Mouse (Mus musculus): ENCODE data around the gene Rab4a. TPM values are rescaled to one million over a fixed set of nuclear protein-coding genes. Genes with fewer than 3 reads are reported as not detected.

The Rab4a gene
- polyA plus RNA-seq, 1 experiment from 2014 or later = 79.1 TPM

GRCm38 (mm10) chr8:123847546-123847945 is 41.8 kb downstream of the Rab4a start:
- no peak for ATAC-seq (ENCODE audit: low FRiP score)
- H3K4me2 ChIP-seq (replicated peaks) = no peak overlapping the region
- H3K36me3 ChIP-seq (replicated peaks; ENCODE audit: control insufficient read depth, insufficient read depth) = no peaks in the 10 kb centered on the region
- no peak overlapping the region for H3K4me3 ChIP-seq (replicated peaks; ENCODE audit: low read length)
- H3K27ac ChIP-seq = no peak overlapping the region
- no peaks in the 10 kb centered on the region for H3K9me3 ChIP-seq (ENCODE audit: control insufficient read depth, low read length)
- H3K4me1 ChIP-seq (replicated peaks; ENCODE audit: control insufficient read depth, insufficient read depth, low read length) = no peaks in the 10 kb centered on the region
- 75% methylated on average over 3 of the region's 3 CpGs for WGBS
- DNase-seq (ENCODE audit: low spot score) = no peak
- H3K9ac ChIP-seq = no peak overlapping the region
- H3K27me3 ChIP-seq (ENCODE audit: control insufficient read depth, insufficient read depth, low read length) = no peaks in the 10 kb centered on the region

GRCm38 (mm10) chr8:123849352-123849751 is 43.6 kb downstream of the Rab4a start:
- Histone ChIP-seq H3K4me1 (replicated peaks; ENCODE audit: control insufficient read depth, insufficient read depth, low read length) (no peaks in the 10 kb centered on the region), H3K9ac (no peak overlapping the region), H3K36me3 (replicated peaks; ENCODE audit: control insufficient read depth, insufficient read depth) (no peaks in the 10 kb centered on the region), H3K27me3 (ENCODE audit: control insufficient read depth, insufficient read depth, low read length) (no peaks in the 10 kb centered on the region), H3K4me3 (replicated peaks; ENCODE audit: low read length) (no peak overlapping the region), H3K9me3 (ENCODE audit: control insufficient read depth, low read length) (no peaks in the 10 kb centered on the region), H3K4me2 (replicated peaks) (no peak overlapping the region), H3K27ac (no peak overlapping the region)
- 89% methylated on average over 4 of the region's 4 CpGs for WGBS
- no peak for DNase-seq (ENCODE audit: low spot score)
- ATAC-seq (ENCODE audit: low FRiP score) = no peak

GRCm38 (mm10) chr8:123851590-123851989 is 45.8 kb downstream of the Rab4a start:
- Histone ChIP-seq H3K9me3 (ENCODE audit: control insufficient read depth, low read length) (no peaks in the 10 kb centered on the region), H3K27me3 (ENCODE audit: control insufficient read depth, insufficient read depth, low read length) (no peaks in the 10 kb centered on the region), H3K4me1 (replicated peaks; ENCODE audit: control insufficient read depth, insufficient read depth, low read length) (no peaks in the 10 kb centered on the region), H3K4me3 (replicated peaks; ENCODE audit: low read length) (no peak overlapping the region), H3K27ac (no peak overlapping the region), H3K4me2 (replicated peaks) (no peak overlapping the region), H3K36me3 (replicated peaks; ENCODE audit: control insufficient read depth, insufficient read depth) (no peaks in the 10 kb centered on the region), H3K9ac (no peak overlapping the region)
- DNase-seq (ENCODE audit: low spot score) (no peak), ATAC-seq (ENCODE audit: low FRiP score) (no peak)
- 65% methylated on average over 5 of the region's 5 CpGs for WGBS

GRCm38 (mm10) chr8:123854252-123854651 is 48.5 kb downstream of the Rab4a start:
- Histone ChIP-seq H3K27ac (no peak overlapping the region), H3K4me1 (replicated peaks; ENCODE audit: control insufficient read depth, insufficient read depth, low read length) (peaks cover 10% of the 10 kb centered on the region), H3K4me2 (replicated peaks) (no peak overlapping the region), H3K36me3 (replicated peaks; ENCODE audit: control insufficient read depth, insufficient read depth) (no peaks in the 10 kb centered on the region), H3K4me3 (replicated peaks; ENCODE audit: low read length) (no peak overlapping the region), H3K9me3 (ENCODE audit: control insufficient read depth, low read length) (no peaks in the 10 kb centered on the region), H3K27me3 (ENCODE audit: control insufficient read depth, insufficient read depth, low read length) (no peaks in the 10 kb centered on the region), H3K9ac (no peak overlapping the region)
- ATAC-seq (ENCODE audit: low FRiP score) = no peak
- 97% methylated on average over 1 of the region's 1 CpGs for WGBS
- DNase-seq (ENCODE audit: low spot score) = no peak

GRCm38 (mm10) chr8:123854733-123855475 is 49.1 kb downstream of the Rab4a start:
- Histone ChIP-seq H3K4me1 (replicated peaks; ENCODE audit: control insufficient read depth, insufficient read depth, low read length) (peaks cover 10% of the 10 kb centered on the region), H3K9me3 (ENCODE audit: control insufficient read depth, low read length) (no peaks in the 10 kb centered on the region), H3K9ac (no peak overlapping the region), H3K27me3 (ENCODE audit: control insufficient read depth, insufficient read depth, low read length) (no peaks in the 10 kb centered on the region), H3K27ac (no peak overlapping the region), H3K4me2 (replicated peaks) (no peak overlapping the region), H3K4me3 (replicated peaks; ENCODE audit: low read length) (no peak overlapping the region), H3K36me3 (replicated peaks; ENCODE audit: control insufficient read depth, insufficient read depth) (no peaks in the 10 kb centered on the region)
- 91% methylated on average over 9 of the region's 9 CpGs for WGBS
- DNase-seq (ENCODE audit: low spot score) = no peak
- no peak for ATAC-seq (ENCODE audit: low FRiP score)

- Histone ChIP-seq H3K4me2 (replicated peaks) (peak overlapping the region; percentile 94; the same call in 1 of the 2 replicates), H3K4me3 (replicated peaks; ENCODE audit: low read length) (no peak overlapping the region), H3K4me1 (replicated peaks; ENCODE audit: control insufficient read depth, insufficient read depth, low read length) (peaks cover 15% of the 10 kb centered on the region), H3K36me3 (replicated peaks; ENCODE audit: control insufficient read depth, insufficient read depth) (no peaks in the 10 kb centered on the region), H3K9me3 (ENCODE audit: control insufficient read depth, low read length) (no peaks in the 10 kb centered on the region), H3K9ac (no peak overlapping the region), H3K27me3 (ENCODE audit: control insufficient read depth, insufficient read depth, low read length) (no peaks in the 10 kb centered on the region; the same call in 1 of the 2 replicates), H3K27ac (no peak overlapping the region)
- no peak for ATAC-seq (ENCODE audit: low FRiP score)
- WGBS = 65% methylated on average over 3 of the region's 3 CpGs
- DNase-seq (ENCODE audit: low spot score) = no peak
Observed at GRCm38 (mm10) chr8:123857361-123857760, 51.6 kb downstream of the Rab4a start.

GRCm38 (mm10) chr8:123858574-123858940 is 52.8 kb downstream of the Rab4a start:
- peak overlapping the region; percentile 94 for H3K4me2 ChIP-seq (replicated peaks)
- ATAC-seq (ENCODE audit: low FRiP score) = no peak
- WGBS = under 1% methylated on average over 17 of the region's 17 CpGs
- peak overlapping the region; percentile 91 for H3K9ac ChIP-seq
- H3K36me3 ChIP-seq (replicated peaks; ENCODE audit: control insufficient read depth, insufficient read depth) = no peaks in the 10 kb centered on the region
- peak; percentile 52 for DNase-seq (ENCODE audit: low spot score)
- H3K4me3 ChIP-seq (replicated peaks; ENCODE audit: low read length) = peak overlapping the region; percentile 94
- H3K27me3 ChIP-seq (ENCODE audit: control insufficient read depth, insufficient read depth, low read length) = peaks cover 6% of the 10 kb centered on the region; the same call in 1 of the 2 replicates
- 0 out of 2 replicates have a peak overlapping the region, but pooled peaks have one; percentile 86 for H3K27ac ChIP-seq
- H3K4me1 ChIP-seq (replicated peaks; ENCODE audit: control insufficient read depth, insufficient read depth, low read length) = peaks cover 15% of the 10 kb centered on the region
- H3K9me3 ChIP-seq (ENCODE audit: control insufficient read depth, low read length) = no peaks in the 10 kb centered on the region

GRCm38 (mm10) chr8:123858941-123859647 is 53.3 kb downstream of the Rab4a start:
- Histone ChIP-seq H3K36me3 (replicated peaks; ENCODE audit: control insufficient read depth, insufficient read depth) (no peaks in the 10 kb centered on the region), H3K9ac (peak overlapping the region; percentile 91), H3K4me1 (replicated peaks; ENCODE audit: control insufficient read depth, insufficient read depth, low read length) (peaks cover 15% of the 10 kb centered on the region), H3K27ac (peak overlapping the region; percentile 86), H3K9me3 (ENCODE audit: control insufficient read depth, low read length) (no peaks in the 10 kb centered on the region), H3K4me2 (replicated peaks) (peak overlapping the region; percentile 94), H3K27me3 (ENCODE audit: control insufficient read depth, insufficient read depth, low read length) (peaks cover 6% of the 10 kb centered on the region; the same call in 1 of the 2 replicates), H3K4me3 (replicated peaks; ENCODE audit: low read length) (peak overlapping the region; percentile 94)
- WGBS = 1% methylated on average over 79 of the region's 79 CpGs
- DNase-seq (ENCODE audit: low spot score) = peak; percentile 86
- peak; percentile 96 for ATAC-seq (ENCODE audit: low FRiP score)

GRCm38 (mm10) chr8:123859648-123860259 is 54.0 kb downstream of the Rab4a start, which contains the start of gene Ccsap:
Gene Ccsap, minus strand, starts transcription at chr8:123860209.
- 2% methylated on average over 48 of the region's 48 CpGs for WGBS
- H3K9me3 ChIP-seq (ENCODE audit: control insufficient read depth, low read length) = no peaks in the 10 kb centered on the region
- peak within 1 kb of the TSS; percentile 94 for H3K4me3 ChIP-seq (replicated peaks; ENCODE audit: low read length)
- peak within 1 kb of the TSS; percentile 91 for H3K9ac ChIP-seq
- no peaks in the 10 kb centered on the region for H3K36me3 ChIP-seq (replicated peaks; ENCODE audit: control insufficient read depth, insufficient read depth)
- peak within 1 kb of the TSS; percentile 94 for H3K4me2 ChIP-seq (replicated peaks)
- peak within 1 kb of the TSS; percentile 86 for H3K27ac ChIP-seq
- DNase-seq (ENCODE audit: low spot score) (no peak), ATAC-seq (ENCODE audit: low FRiP score) (no peak; the same call in none of the 2 replicates)
- peaks cover 6% of the 10 kb centered on the region; the same call in 1 of the 2 replicates for H3K27me3 ChIP-seq (ENCODE audit: control insufficient read depth, insufficient read depth, low read length)
- peaks cover 15% of the 10 kb centered on the region for H3K4me1 ChIP-seq (replicated peaks; ENCODE audit: control insufficient read depth, insufficient read depth, low read length)
